Mouse (Mus musculus) cerebellum, adult 2 months (tissue): ENCODE measurements around the gene Car6.

Source experiments
- CTCF ChIP-seq: fragments of 200-500 bp; IDR thresholded peaks from 2 replicates; pipeline ENCODE4 v1.5.1; 2011; ENCODE audit warnings: low read depth, mild to moderate bottlenecking, control low read depth, low read length, moderate library complexity, borderline replicate concordance; ENCODE audit not compliant: insufficient read depth
- POLR2A ChIP-seq: fragments of 200-500 bp; IDR thresholded peaks from 2 replicates; pipeline ENCODE4 v1.6.1; 2011; ENCODE audit warnings: low read length, control low read depth, borderline replicate concordance; ENCODE audit not compliant: insufficient read depth

- TF ChIP-seq CTCF: no peak
- TF ChIP-seq POLR2A: no peak
These were observed 24.0 kb downstream of the Car6 start for GRCm38 (mm10) chr4:150177122-150177521.
